Mouse (Mus musculus): ENCODE data around the gene Stpg4.

GRCm38 (mm10) chr17:87348353-87348752 lies 79.2 kb downstream of the Stpg4 start:
- TF ChIP-seq POLR2A (IDR thresholded peaks at IDR 0.05; ENCODE audit: borderline replicate concordance, extremely low read depth, insufficient read depth, insufficient read length, poor library complexity, severe bottlenecking): no peak
- no peak for TF ChIP-seq CTCF (IDR thresholded peaks at IDR 0.05; ENCODE audit: borderline replicate concordance, extremely low read depth, insufficient read depth, insufficient read length)
